Mouse (Mus musculus) heart, embryonic 16.5 days (tissue): Measurements from ENCODE around the gene Tmtc2. TPM values are rescaled to one million over a fixed set of nuclear protein-coding genes. Genes with fewer than 3 reads are reported as not detected.

Source experiments
- ATAC-seq: fragments of 200-750 bp; cut with Nextera tagmentation; replicated peaks from 2 replicates; pipeline ENCODE4 v1.8.0; 2017; ENCODE audit warnings: moderate number of reproducible peaks; ENCODE audit not compliant: insufficient read depth, low FRiP score; ENCODE audit errors: extremely low read depth
- H3K27ac ChIP-seq: fragments of 300-500 bp; sonication (generic); 2 replicates; pipeline ENCODE4 v1.5.1; 2014; ENCODE audit warnings: mild to moderate bottlenecking, low read length, control low read depth, moderate library complexity
- H3K27me3 ChIP-seq: fragments of 300-500 bp; sonication (generic); 2 replicates; pipeline ENCODE4 v1.6.1; 2014; ENCODE audit warnings: low read length, mixed read lengths; ENCODE audit not compliant: control insufficient read depth, insufficient read depth
- H3K36me3 ChIP-seq: fragments of 300-500 bp; sonication (generic); 2 replicates; pipeline ENCODE4 v1.6.1; 2014; ENCODE audit not compliant: control insufficient read depth, insufficient read depth
- H3K4me1 ChIP-seq: fragments of 300-500 bp; sonication (generic); 2 replicates; pipeline ENCODE4 v1.6.1; 2014; ENCODE audit warnings: low read length, mixed read lengths; ENCODE audit not compliant: control insufficient read depth, insufficient read depth
- H3K4me2 ChIP-seq: fragments of 300-500 bp; sonication (generic); 2 replicates; pipeline ENCODE4 v1.6.1; 2014; ENCODE audit warnings: low read depth, mild to moderate bottlenecking, control low read depth, low read length
- H3K4me3 ChIP-seq: fragments of 300-500 bp; sonication (generic); 2 replicates; pipeline ENCODE4 v1.5.1; 2014; ENCODE audit warnings: mild to moderate bottlenecking, control low read depth, low read length
- H3K9ac ChIP-seq: fragments of 300-500 bp; sonication (generic); 2 replicates; pipeline ENCODE4 v1.6.1; 2014; ENCODE audit warnings: low read length, control low read depth
- H3K9me3 ChIP-seq: fragments of 300-500 bp; sonication (generic); replicated peaks from 2 replicates; pipeline ENCODE4 v1.6.1; 2016; ENCODE audit warnings: low read length; ENCODE audit not compliant: control insufficient read depth
- WGBS: fragments of 180-500 bp; shearing (Covaris S2); extraction: QIAGEN DNeasy Blood & Tissue Kit; methylation state at CpG from one replicate; pipeline ENCODE4 v1.1.7; 2014; 5-methylcytosine and 5-hydroxymethylcytosine counted together
- polyA plus RNA-seq: library from polyadenylated mRNA; unstranded; fragments of >200 nt; fragmentation: Nextera tagmentation; extraction: Ambion mirVana; gene quantifications from 2 replicates; pipeline ENCODE4 v1.2.1, GENCODE M21; 2015

Gene Tmtc2
- polyA plus RNA-seq, 1 experiment from 2014 or later = 2.1 TPM

- peaks cover 1% of the 10 kb centered on the region; the same call in 1 of the 2 replicates for H3K4me1 ChIP-seq
- ATAC-seq = no peak
- H3K27me3 ChIP-seq = no peaks in the 10 kb centered on the region
- H3K9ac ChIP-seq = no peak overlapping the region
- no peaks in the 10 kb centered on the region for H3K36me3 ChIP-seq
- H3K9me3 ChIP-seq = no peaks in the 10 kb centered on the region
- H3K4me3 ChIP-seq = no peak overlapping the region
- no peak overlapping the region for H3K27ac ChIP-seq
- 70% methylated on average over 3 of the region's 3 CpGs for WGBS
- H3K4me2 ChIP-seq = no peak overlapping the region
Observed at GRCm38 (mm10) chr10:105423187-105423586, 151.1 kb downstream of the Tmtc2 start.

- no peak for ATAC-seq
- Histone ChIP-seq H3K9me3 (no peaks in the 10 kb centered on the region), H3K9ac (no peak overlapping the region), H3K36me3 (no peaks in the 10 kb centered on the region), H3K4me3 (0 out of 2 replicates have a peak overlapping the region, but pooled peaks have one; percentile 9), H3K27me3 (no peaks in the 10 kb centered on the region), H3K27ac (no peak overlapping the region), H3K4me2 (peak overlapping the region; percentile 46), H3K4me1 (peaks cover 4% of the 10 kb centered on the region; the same call in 1 of the 2 replicates)
- 51% methylated on average over 15 of the region's 15 CpGs for WGBS
Observed at GRCm38 (mm10) chr10:105417845-105418383, 156.3 kb downstream of the Tmtc2 start.

- Histone ChIP-seq H3K9ac (no peak overlapping the region), H3K27ac (no peak overlapping the region), H3K4me2 (no peak overlapping the region), H3K4me1 (peaks cover 4% of the 10 kb centered on the region; the same call in 1 of the 2 replicates), H3K36me3 (no peaks in the 10 kb centered on the region), H3K4me3 (no peak overlapping the region), H3K9me3 (no peaks in the 10 kb centered on the region), H3K27me3 (no peaks in the 10 kb centered on the region)
- 81% methylated on average over 4 of the region's 4 CpGs for WGBS
- no peak for ATAC-seq
Observed at GRCm38 (mm10) chr10:105416601-105417000, 157.7 kb downstream of the Tmtc2 start.

- Histone ChIP-seq H3K27me3 (no peaks in the 10 kb centered on the region), H3K4me1 (peaks cover 3% of the 10 kb centered on the region; the same call in 1 of the 2 replicates), H3K4me3 (no peak overlapping the region), H3K9me3 (no peaks in the 10 kb centered on the region), H3K4me2 (no peak overlapping the region), H3K27ac (no peak overlapping the region), H3K9ac (no peak overlapping the region), H3K36me3 (no peaks in the 10 kb centered on the region)
- ATAC-seq = no peak
- 87% methylated on average over 4 of the region's 4 CpGs for WGBS
Observed at GRCm38 (mm10) chr10:105405856-105406527, 168.3 kb downstream of the Tmtc2 start.

GRCm38 (mm10) chr10:105403931-105404330 lies 170.3 kb downstream of the Tmtc2 start:
- Histone ChIP-seq H3K4me3 (no peak overlapping the region), H3K27ac (no peak overlapping the region), H3K9ac (no peak overlapping the region), H3K4me2 (no peak overlapping the region), H3K36me3 (no peaks in the 10 kb centered on the region), H3K27me3 (no peaks in the 10 kb centered on the region), H3K4me1 (peaks cover 3% of the 10 kb centered on the region; the same call in 1 of the 2 replicates), H3K9me3 (no peaks in the 10 kb centered on the region)
- 61% methylated on average over 3 of the region's 3 CpGs for WGBS
- ATAC-seq = no peak

GRCm38 (mm10) chr10:105402481-105402779 lies 171.8 kb downstream of the Tmtc2 start:
- WGBS = 87% methylated on average over 5 of the region's 5 CpGs
- Histone ChIP-seq H3K9me3 (no peaks in the 10 kb centered on the region), H3K27me3 (no peaks in the 10 kb centered on the region)

GRCm38 (mm10) chr10:105401754-105402480 lies 172.3 kb downstream of the Tmtc2 start:
- H3K27ac ChIP-seq = no peak overlapping the region
- no peak overlapping the region for H3K9ac ChIP-seq
- no peak overlapping the region for H3K4me3 ChIP-seq
- no peaks in the 10 kb centered on the region for H3K36me3 ChIP-seq
- 78% methylated on average over 11 of the region's 11 CpGs for WGBS
- ATAC-seq = no peak
- peaks cover 3% of the 10 kb centered on the region; the same call in 1 of the 2 replicates for H3K4me1 ChIP-seq
- H3K4me2 ChIP-seq = no peak overlapping the region
- H3K9me3 ChIP-seq = no peaks in the 10 kb centered on the region
- H3K27me3 ChIP-seq = no peaks in the 10 kb centered on the region

More at GRCm38 (mm10) chr10:105402481-105402779, 171.8 kb downstream of the Tmtc2 start:
- Histone ChIP-seq H3K4me2 (no peak overlapping the region), H3K9ac (no peak overlapping the region), H3K4me3 (no peak overlapping the region), H3K36me3 (no peaks in the 10 kb centered on the region), H3K4me1 (peaks cover 3% of the 10 kb centered on the region; the same call in 1 of the 2 replicates), H3K27ac (no peak overlapping the region)
- ATAC-seq = no peak

- 37% methylated on average over 5 of the region's 5 CpGs for WGBS
- Histone ChIP-seq H3K27me3 (no peaks in the 10 kb centered on the region), H3K9ac (no peak overlapping the region), H3K4me3 (no peak overlapping the region), H3K4me2 (no peak overlapping the region), H3K36me3 (no peaks in the 10 kb centered on the region), H3K27ac (no peak overlapping the region), H3K4me1 (peaks cover 3% of the 10 kb centered on the region; the same call in 1 of the 2 replicates), H3K9me3 (peaks cover 3% of the 10 kb centered on the region; the same call in 1 of the 2 replicates)
- ATAC-seq = no peak
Observed at GRCm38 (mm10) chr10:105399316-105399715, 174.9 kb downstream of the Tmtc2 start.

- no peaks in the 10 kb centered on the region for H3K4me1 ChIP-seq
- no peaks in the 10 kb centered on the region for H3K27me3 ChIP-seq
- H3K4me2 ChIP-seq = no peak overlapping the region
- no peaks in the 10 kb centered on the region for H3K36me3 ChIP-seq
- no peak overlapping the region for H3K27ac ChIP-seq
- 64% methylated on average over 4 of the region's 4 CpGs for WGBS
- no peak overlapping the region for H3K4me3 ChIP-seq
- H3K9me3 ChIP-seq = no peaks in the 10 kb centered on the region
- no peak overlapping the region for H3K9ac ChIP-seq
- ATAC-seq = no peak
Observed at GRCm38 (mm10) chr10:105384065-105384464, 190.2 kb downstream of the Tmtc2 start.
